26 mouse cellular contexts compared by ENCODE assay signal in genomic region chr4:38371047-38371446, GRCm38 (mm10).
DNase-seq lines count a peak whose midpoint lies in the region; ATAC-seq lines count a peak whose summit lies in the region.
"Had no signal": no experiment of that assay in that cellular context is flagged by ENCODE, and none has a peak within 500 bp of the region (broad histone marks: within the 10 kb centered on the region; RNA-seq: fewer than 3 reads in every experiment).

No protein-coding gene starts in this region.

- no peaks in the 10 kb centered on the region for H3K36me3 ChIP-seq in neural tube, embryonic 11.5 days (ENCODE audit: control insufficient read depth, insufficient read depth, low read length)
- no peaks in the 10 kb centered on the region for H3K36me3 ChIP-seq in neural tube, embryonic 15.5 days
- H3K36me3 ChIP-seq: embryonic facial prominence, embryonic 13.5 days; forebrain, embryonic 12.5 days; forebrain, embryonic 15.5 days; hindbrain, embryonic 12.5 days; hindbrain, embryonic 15.5 days had no signal

- H3K4me2 ChIP-seq in neural tube, embryonic 11.5 days (ENCODE audit: low read depth): no peak overlapping the region
- no peak overlapping the region for H3K4me2 ChIP-seq in neural tube, embryonic 15.5 days
- H3K4me2 ChIP-seq: embryonic facial prominence, embryonic 13.5 days; forebrain, embryonic 12.5 days; forebrain, embryonic 15.5 days; heart, embryonic 11.5 days; hindbrain, embryonic 12.5 days; hindbrain, embryonic 15.5 days had no signal

- DNase-seq in embryo, embryonic 10 days (ENCODE audit: low spot score): peak; percentile 5
- DNase-seq in embryo, embryonic 11 days: no peak
- DNase-seq in neural tube, embryonic 11.5 days (ENCODE audit: low spot score): no peak
- peak; percentile 99 for DNase-seq in R1 (ENCODE audit: low read depth, low spot score)
- peak; percentile 1 for DNase-seq in embryo, embryonic 11.5 days (ENCODE audit: low read depth, low spot score)
- no peak for DNase-seq in kidney, postnatal 10 days
- no peak for DNase-seq in heart, adult 9 months (ENCODE audit: low spot score in 2 of 2)
- DNase-seq: adrenal gland, adult 8-10 months; adrenal gland, postnatal 25 days; cerebellum, adult 11-12 months; cerebellum, adult 8-10 months; cerebellum, postnatal 10 days; cerebellum, postnatal 36 days; gastrocnemius, postnatal 10 days; gastrocnemius, postnatal 36 days; heart, adult 2 months had no signal

- no peaks in the 10 kb centered on the region for H3K27me3 ChIP-seq in neural tube, embryonic 11.5 days (ENCODE audit: control insufficient read depth, insufficient read depth, low read length)
- H3K27me3 ChIP-seq in neural tube, embryonic 15.5 days (replicated peaks): no peaks in the 10 kb centered on the region
- H3K27me3 ChIP-seq: embryonic facial prominence, embryonic 13.5 days; forebrain, embryonic 12.5 days; forebrain, embryonic 15.5 days; hindbrain, embryonic 12.5 days; hindbrain, embryonic 15.5 days had no signal

- no peak overlapping the region for H3K9ac ChIP-seq in neural tube, embryonic 11.5 days (ENCODE audit: low read length)
- no peak overlapping the region for H3K9ac ChIP-seq in neural tube, embryonic 15.5 days (replicated peaks)
- H3K9ac ChIP-seq: embryonic facial prominence, embryonic 13.5 days; forebrain, embryonic 12.5 days; forebrain, embryonic 15.5 days; hindbrain, embryonic 12.5 days; hindbrain, embryonic 15.5 days had no signal

- H3K4me3 ChIP-seq in neural tube, embryonic 11.5 days (ENCODE audit: low read depth, low read length): no peak overlapping the region
- no peak overlapping the region for H3K4me3 ChIP-seq in neural tube, embryonic 15.5 days (replicated peaks)
- H3K4me3 ChIP-seq: embryonic facial prominence, embryonic 13.5 days; erythroblast, embryonic 14.5 days; forebrain, embryonic 12.5 days; forebrain, embryonic 15.5 days; heart, adult 2 months; hindbrain, embryonic 12.5 days; hindbrain, embryonic 15.5 days had no signal

- WGBS in neural tube, embryonic 11.5 days: 10% methylated on average over 1 of the region's 1 CpGs
- WGBS in neural tube, embryonic 15.5 days: 26% methylated on average over 1 of the region's 1 CpGs

- no peaks in the 10 kb centered on the region for H3K4me1 ChIP-seq in neural tube, embryonic 11.5 days (ENCODE audit: control insufficient read depth, insufficient read depth, low read length)
- H3K4me1 ChIP-seq in neural tube, embryonic 15.5 days: no peaks in the 10 kb centered on the region
- H3K4me1 ChIP-seq: embryonic facial prominence, embryonic 13.5 days; forebrain, embryonic 12.5 days; forebrain, embryonic 15.5 days; hindbrain, embryonic 12.5 days; hindbrain, embryonic 15.5 days had no signal

- no peaks in the 10 kb centered on the region for H3K9me3 ChIP-seq in neural tube, embryonic 11.5 days (ENCODE audit: control insufficient read depth, low read length)
- no peaks in the 10 kb centered on the region for H3K9me3 ChIP-seq in neural tube, embryonic 15.5 days (replicated peaks)
- H3K9me3 ChIP-seq: embryonic facial prominence, embryonic 13.5 days; forebrain, embryonic 12.5 days; forebrain, embryonic 15.5 days; hindbrain, embryonic 12.5 days; hindbrain, embryonic 15.5 days had no signal

- no peak overlapping the region for H3K27ac ChIP-seq in neural tube, embryonic 11.5 days (ENCODE audit: low read depth, low read length)
- no peak overlapping the region for H3K27ac ChIP-seq in neural tube, embryonic 15.5 days (replicated peaks)
- H3K27ac ChIP-seq: embryonic facial prominence, embryonic 13.5 days; forebrain, embryonic 12.5 days; forebrain, embryonic 15.5 days; heart, adult 2 months; hindbrain, embryonic 12.5 days; hindbrain, embryonic 15.5 days had no signal

- peak; percentile 35 for ATAC-seq in neural tube, embryonic 11.5 days (ENCODE audit: insufficient read depth, low FRiP score, low TSS enrichment)
- ATAC-seq in neural tube, embryonic 15.5 days (ENCODE audit: low FRiP score): no peak
- ATAC-seq: activated CD4-positive, CD25-positive, alpha-beta regulatory T cell, adult 4 months; forebrain, embryonic 15.5 days; intestine, postnatal 0 days had no signal

Comparison
In these comparisons a context has a peak if more than half of its experiments do, and no peak if none do; other contexts are left out.
1. DNase-seq: peak in embryo, embryonic 10 days (single experiment), R1 (single experiment) and embryo, embryonic 11.5 days (single experiment); none in embryo, embryonic 11 days (single experiment), neural tube, embryonic 11.5 days (single experiment), kidney, postnatal 10 days (single experiment) and heart, adult 9 months (0 of 2).